Mouse (Mus musculus) thymus, adult 2 months (tissue): ENCODE measurements around the gene Bcl9l.
A peak's percentile ranks its signal among the peaks of the same experiment; 100 is the strongest.

Experiments
- CTCF ChIP-seq: fragments of 200-500 bp; IDR thresholded peaks from 2 replicates; pipeline ENCODE4 v1.5.1; 2012; ENCODE audit warnings: mild to moderate bottlenecking, control low read depth, low read length, moderate library complexity, borderline replicate concordance; ENCODE audit not compliant: control insufficient read depth, poor library complexity, insufficient read depth; ENCODE audit errors: extremely low read depth
- POLR2A ChIP-seq: fragments of 200-500 bp; IDR thresholded peaks from 2 replicates; pipeline ENCODE4 v1.6.1; 2012; ENCODE audit warnings: mild to moderate bottlenecking, low read length, control low read depth, moderate library complexity; ENCODE audit not compliant: control insufficient read depth, poor library complexity, insufficient read depth; ENCODE audit errors: extremely low read depth

DNA sequence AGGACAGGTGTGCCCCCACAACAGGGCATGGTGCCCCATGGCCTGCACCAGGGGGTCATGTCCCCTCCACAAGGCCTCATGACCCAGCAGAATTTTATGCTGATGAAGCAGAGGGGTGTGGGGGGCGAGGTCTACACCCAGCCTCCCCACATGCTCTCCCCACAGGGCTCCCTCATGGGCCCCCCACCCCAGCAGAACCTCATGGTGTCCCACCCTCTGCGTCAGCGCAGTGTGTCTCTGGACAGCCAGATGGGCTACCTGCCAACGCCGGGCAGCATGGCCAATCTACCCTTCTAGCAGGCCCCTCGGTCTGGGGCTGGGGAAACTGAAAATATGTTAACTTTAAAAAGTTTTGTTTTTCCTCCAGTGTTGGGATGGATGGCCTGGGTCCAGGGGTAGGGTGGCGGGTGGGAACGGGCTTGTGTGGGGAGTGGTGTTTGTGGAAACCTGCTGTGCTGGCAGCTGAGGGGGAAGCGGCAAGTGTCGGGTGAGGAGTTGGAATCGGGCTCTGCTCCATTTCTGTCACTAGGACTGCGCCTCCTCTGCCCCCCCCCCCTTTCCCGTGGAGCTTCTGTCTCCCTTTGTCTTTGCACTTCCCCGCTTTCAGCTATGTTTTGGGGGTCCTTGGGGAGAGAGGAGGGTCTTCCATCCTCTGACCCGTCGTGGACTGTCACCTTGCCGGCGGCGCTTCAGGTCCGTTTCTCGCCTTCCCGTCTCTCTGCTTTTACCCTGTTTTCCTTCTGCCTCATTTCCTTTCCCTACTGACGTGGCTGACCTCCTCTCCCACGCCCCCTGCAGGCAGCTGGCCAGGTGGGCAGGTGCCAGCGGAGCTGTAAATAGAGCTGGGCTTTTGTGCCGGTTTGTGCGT, 27.1 kb downstream of the Bcl9l start:
- TF ChIP-seq CTCF, result peak; percentile 89
- no peak for TF ChIP-seq POLR2A
